In the genomic region with DNA sequence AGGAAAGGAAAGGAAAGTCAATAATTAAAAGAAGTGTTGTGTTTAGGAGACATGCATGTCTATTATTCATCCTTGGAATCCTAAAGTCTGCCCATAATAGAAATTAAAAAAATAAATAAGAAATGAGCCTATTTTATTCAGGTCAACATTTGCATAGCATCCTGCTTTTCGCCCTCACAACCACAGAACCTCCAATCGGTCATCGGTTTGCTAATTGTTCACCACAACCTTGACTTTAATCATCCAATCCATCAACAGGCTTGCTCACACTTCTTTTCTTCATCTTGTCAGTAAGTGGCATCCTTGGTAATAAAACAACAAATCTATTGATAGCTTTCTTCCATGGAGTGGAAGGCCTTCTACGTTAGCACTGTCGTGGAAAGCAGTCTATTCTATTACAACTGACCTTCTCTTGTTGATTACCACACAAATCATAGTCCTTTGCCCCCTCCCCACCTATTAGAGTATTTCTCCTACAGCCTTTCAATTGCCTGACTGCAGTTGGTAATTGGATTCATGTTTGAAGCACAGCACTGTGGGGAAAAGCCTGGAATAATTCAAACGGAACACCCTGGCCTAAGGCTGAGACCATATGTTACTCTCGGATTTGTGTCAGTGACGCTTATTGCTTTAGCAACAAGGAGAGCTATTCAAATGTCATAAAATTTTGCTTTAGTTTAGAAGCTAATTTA, we compare ENCODE assay signal across 11 mouse cellular contexts.
DNase-seq lines count a peak whose midpoint lies in the region; ATAC-seq and TF ChIP-seq lines count a peak whose summit lies in the region.
"Had no signal": no experiment of that assay in that cellular context is flagged by ENCODE, and none has a peak within 500 bp of the region (broad histone marks: within the 10 kb centered on the region; RNA-seq: fewer than 3 reads in every experiment).

No protein-coding gene starts in this region.

- H3K4me3 ChIP-seq in hindbrain, embryonic 11.5 days (ENCODE audit: low read depth, low read length), result no peak overlapping the region
- H3K4me3 ChIP-seq in hindbrain, embryonic 10.5 days, result no peak overlapping the region
- no peak overlapping the region for H3K4me3 ChIP-seq in hindbrain, embryonic 15.5 days
- no peak overlapping the region for H3K4me3 ChIP-seq in midbrain, postnatal 0 days (ENCODE audit: low read depth, low read length)
- H3K4me3 ChIP-seq: limb, embryonic 12.5 days had no signal

- no peaks in the 10 kb centered on the region for H3K36me3 ChIP-seq in hindbrain, embryonic 11.5 days (ENCODE audit: control insufficient read depth, insufficient read depth, low read length)
- H3K36me3 ChIP-seq in hindbrain, embryonic 10.5 days, result no peaks in the 10 kb centered on the region
- no peaks in the 10 kb centered on the region for H3K36me3 ChIP-seq in hindbrain, embryonic 15.5 days
- no peaks in the 10 kb centered on the region for H3K36me3 ChIP-seq in midbrain, postnatal 0 days (ENCODE audit: insufficient read depth, low read length)
- H3K36me3 ChIP-seq: limb, embryonic 12.5 days had no signal

- no peak overlapping the region for H3K27ac ChIP-seq in hindbrain, embryonic 11.5 days (ENCODE audit: low read depth, low read length)
- H3K27ac ChIP-seq in hindbrain, embryonic 10.5 days, result no peak overlapping the region
- no peak overlapping the region for H3K27ac ChIP-seq in hindbrain, embryonic 15.5 days (replicated peaks)
- H3K27ac ChIP-seq in midbrain, postnatal 0 days (ENCODE audit: low read depth, low read length), result no peak overlapping the region
- H3K27ac ChIP-seq: limb, embryonic 12.5 days; stomach, postnatal 0 days had no signal

- 70% methylated on average over 8 of the region's 8 CpGs for WGBS in hindbrain, embryonic 11.5 days
- 81% methylated on average over 8 of the region's 8 CpGs for WGBS in hindbrain, embryonic 10.5 days
- whole genome bisulfite sequencing in hindbrain, embryonic 15.5 days, result 46% methylated on average over 8 of the region's 8 CpGs
- 63% methylated on average over 8 of the region's 8 CpGs for WGBS in midbrain, postnatal 0 days

- DNase-seq in hindbrain, embryonic 11.5 days (ENCODE audit: low spot score), result peak; percentile 15
- no peak for DNase-seq in hindbrain, embryonic 10.5 days (ENCODE audit: low spot score)
- peak; percentile 78 for DNase-seq in cerebellum, adult 9-10 months
- DNase-seq in midbrain, postnatal 0 days (ENCODE audit: low spot score), result peak; percentile 62
- DNase-seq in kidney, postnatal 4 days, result no peak
- DNase-seq in heart, postnatal 14 days, result no peak
- no peak for DNase-seq in ovary, postnatal 10 days (ENCODE audit: low spot score)
- DNase-seq: lung, postnatal 10 days had no signal

- H3K4me2 ChIP-seq in hindbrain, embryonic 11.5 days (replicated peaks; ENCODE audit: low read depth, low read length), result no peak overlapping the region
- no peak overlapping the region for H3K4me2 ChIP-seq in hindbrain, embryonic 15.5 days
- no peak overlapping the region for H3K4me2 ChIP-seq in midbrain, postnatal 0 days (ENCODE audit: low read depth, low read length, poor library complexity, severe bottlenecking)
- H3K4me2 ChIP-seq: limb, embryonic 12.5 days had no signal

- H3K27me3 ChIP-seq in hindbrain, embryonic 11.5 days (ENCODE audit: control insufficient read depth, insufficient read depth, low read length), result no peaks in the 10 kb centered on the region
- no peaks in the 10 kb centered on the region for H3K27me3 ChIP-seq in hindbrain, embryonic 10.5 days (ENCODE audit: insufficient read depth, poor library complexity, severe bottlenecking)
- no peaks in the 10 kb centered on the region for H3K27me3 ChIP-seq in hindbrain, embryonic 15.5 days
- no peaks in the 10 kb centered on the region for H3K27me3 ChIP-seq in midbrain, postnatal 0 days (ENCODE audit: insufficient read depth, low read length)
- H3K27me3 ChIP-seq: limb, embryonic 12.5 days had no signal

- peak; percentile 84 for ATAC-seq in hindbrain, embryonic 11.5 days (ENCODE audit: low FRiP score)
- peak; percentile 81 for ATAC-seq in hindbrain, embryonic 15.5 days (ENCODE audit: low FRiP score, low read depth)
- no peak for ATAC-seq in midbrain, postnatal 0 days (ENCODE audit: low FRiP score)

- no peak overlapping the region for H3K9ac ChIP-seq in hindbrain, embryonic 11.5 days (ENCODE audit: low read depth, low read length)
- H3K9ac ChIP-seq in hindbrain, embryonic 15.5 days, result no peak overlapping the region
- H3K9ac ChIP-seq in midbrain, postnatal 0 days (replicated peaks; ENCODE audit: low read length, poor library complexity, severe bottlenecking), result no peak overlapping the region
- H3K9ac ChIP-seq: limb, embryonic 12.5 days had no signal

- no peaks in the 10 kb centered on the region; the same call in 1 of the 2 replicates for H3K4me1 ChIP-seq in hindbrain, embryonic 11.5 days (replicated peaks; ENCODE audit: control insufficient read depth, insufficient read depth, low read length)
- 0 out of 2 replicates have a peak, but pooled peaks cover 3% of the 10 kb centered on the region for H3K4me1 ChIP-seq in hindbrain, embryonic 10.5 days (replicated peaks)
- peaks cover 7% of the 10 kb centered on the region; the same call in 1 of the 2 replicates for H3K4me1 ChIP-seq in hindbrain, embryonic 15.5 days (replicated peaks)
- H3K4me1 ChIP-seq in midbrain, postnatal 0 days (ENCODE audit: insufficient read depth, low read length), result no peaks in the 10 kb centered on the region
- H3K4me1 ChIP-seq: limb, embryonic 12.5 days had no signal

- intact Hi-C loops in heart, postnatal 14 days (cut with DNase I), result no loop called here

- no peak for TF ChIP-seq CTCF in midbrain, postnatal 0 days (IDR thresholded peaks at IDR 0.05)

- H3K9me3 ChIP-seq in hindbrain, embryonic 11.5 days (ENCODE audit: control insufficient read depth, low read length), result no peaks in the 10 kb centered on the region
- no peaks in the 10 kb centered on the region for H3K9me3 ChIP-seq in hindbrain, embryonic 10.5 days
- H3K9me3 ChIP-seq in hindbrain, embryonic 15.5 days, result no peaks in the 10 kb centered on the region
- no peaks in the 10 kb centered on the region for H3K9me3 ChIP-seq in midbrain, postnatal 0 days (ENCODE audit: low read length)
- H3K9me3 ChIP-seq: limb, embryonic 12.5 days had no signal

Comparison
In these comparisons a context has a peak if more than half of its experiments do, and no peak if none do; other contexts are left out.
1. DNase-seq: peak in hindbrain, embryonic 11.5 days (single experiment), cerebellum, adult 9-10 months (single experiment) and midbrain, postnatal 0 days (single experiment); none in hindbrain, embryonic 10.5 days (single experiment), kidney, postnatal 4 days (0 of 2), heart, postnatal 14 days (0 of 2) and ovary, postnatal 10 days (single experiment).